Mouse (Mus musculus) kidney, postnatal 0 days (tissue): Measurements from ENCODE around the gene Gabarapl2. TPM values are rescaled to one million over a fixed set of nuclear protein-coding genes. Genes with fewer than 3 reads are reported as not detected.

Source experiments
- ATAC-seq: fragments of 200-750 bp; cut with Nextera tagmentation; replicated peaks from 2 replicates; pipeline ENCODE4 v1.8.0; 2017; ENCODE audit warnings: low read depth, moderate number of reproducible peaks, moderate TSS enrichment, moderate library complexity; ENCODE audit not compliant: low FRiP score
- DNase-seq: peaks from one replicate; pipeline ENCODE4 v3.0.0-alpha.2; 2016; ENCODE audit warnings: low spot score
- H3K27ac ChIP-seq: fragments of 300-500 bp; sonication (generic); 2 replicates; pipeline ENCODE4 v1.5.1; 2014; ENCODE audit warnings: mild to moderate bottlenecking
- H3K27me3 ChIP-seq: fragments of 300-500 bp; sonication (generic); 2 replicates; pipeline ENCODE4 v1.6.1; 2014; ENCODE audit warnings: low read length, mixed read lengths; ENCODE audit not compliant: insufficient read depth
- H3K36me3 ChIP-seq: fragments of 300-500 bp; sonication (generic); 2 replicates; pipeline ENCODE4 v1.6.1; 2014; ENCODE audit warnings: low read length, mixed read lengths; ENCODE audit not compliant: insufficient read depth
- H3K4me1 ChIP-seq: fragments of 300-500 bp; sonication (generic); replicated peaks from 2 replicates; pipeline ENCODE4 v1.6.1; 2014; ENCODE audit warnings: antibody characterized with exemption, low read length, mixed read lengths; ENCODE audit not compliant: insufficient read depth
- H3K4me2 ChIP-seq: fragments of 300-500 bp; sonication (generic); 2 replicates; pipeline ENCODE4 v1.6.1; 2014; ENCODE audit warnings: mild to moderate bottlenecking, low read length, moderate library complexity, mixed read lengths
- H3K4me3 ChIP-seq: fragments of 300-500 bp; sonication (generic); replicated peaks from 2 replicates; pipeline ENCODE4 v1.5.1; 2014; ENCODE audit warnings: low read depth, low read length
- H3K9ac ChIP-seq: fragments of 300-500 bp; sonication (generic); 2 replicates; pipeline ENCODE4 v1.6.1; 2014; ENCODE audit warnings: low read depth, low read length
- H3K9me3 ChIP-seq: fragments of 300-500 bp; sonication (generic); replicated peaks from 2 replicates; pipeline ENCODE4 v1.6.1; 2016; ENCODE audit warnings: low read length, inconsistent platforms, mixed read lengths
- CTCF ChIP-seq: IDR thresholded peaks from 2 replicates; pipeline ENCODE4 v1.5.1; 2016; ENCODE audit warnings: antibody characterized with exemption, low read depth, mild to moderate bottlenecking, moderate library complexity
- WGBS: fragments of 180-500 bp; shearing (Covaris S2); extraction: QIAGEN DNeasy Blood & Tissue Kit; methylation state at CpG from one replicate; pipeline ENCODE4 v1.1.7; 2014; 5-methylcytosine and 5-hydroxymethylcytosine counted together
- polyA plus RNA-seq: library from polyadenylated mRNA; unstranded; fragments of >200 nt; fragmentation: Nextera tagmentation; extraction: Ambion mirVana; gene quantifications from 2 replicates; pipeline ENCODE4 v1.2.1, GENCODE M21; 2015

Gene Gabarapl2
- polyA plus RNA-seq, 1 experiment from 2014 or later: 264 TPM

DNA sequence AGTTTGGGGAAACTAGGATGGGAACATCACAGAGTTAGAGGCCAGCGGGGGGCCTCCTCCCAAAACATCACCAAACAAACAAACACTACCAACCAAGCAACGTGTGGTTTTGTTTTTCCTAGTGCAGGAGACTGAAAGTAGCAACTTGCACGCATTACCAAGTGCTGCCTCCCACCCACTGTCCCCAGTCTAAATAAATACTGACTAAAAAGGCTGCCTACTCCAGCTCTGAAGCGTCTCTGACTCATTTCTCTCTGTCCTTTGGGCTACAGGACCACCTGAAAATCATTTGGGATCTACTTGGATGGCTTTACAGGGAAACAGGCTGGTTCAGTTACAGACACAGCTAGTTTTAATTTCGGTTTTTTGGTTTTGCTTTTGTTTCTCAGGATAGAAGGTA, 23.8 kb downstream of the Gabarapl2 start:
- Histone ChIP-seq H3K4me2 (no peak overlapping the region), H3K9me3 (no peaks in the 10 kb centered on the region), H3K27me3 (no peaks in the 10 kb centered on the region), H3K4me3 (no peak overlapping the region), H3K4me1 (no peaks in the 10 kb centered on the region), H3K36me3 (no peaks in the 10 kb centered on the region), H3K27ac (no peak overlapping the region), H3K9ac (no peak overlapping the region)
- no peak for ATAC-seq
- no peak for DNase-seq
- WGBS: 50% methylated on average over 5 of the region's 5 CpGs
- no peak for TF ChIP-seq CTCF

GRCm38 (mm10) chr8:111964849-111965561, 24.5 kb downstream of the Gabarapl2 start:
- 72% methylated on average over 7 of the region's 7 CpGs for WGBS
- DNase-seq (no peak), ATAC-seq (no peak)
- no peak overlapping the region for H3K27ac ChIP-seq
- no peaks in the 10 kb centered on the region for H3K9me3 ChIP-seq
- no peak overlapping the region for H3K9ac ChIP-seq
- H3K36me3 ChIP-seq: no peaks in the 10 kb centered on the region
- H3K4me3 ChIP-seq: no peak overlapping the region
- H3K27me3 ChIP-seq: no peaks in the 10 kb centered on the region
- H3K4me2 ChIP-seq: no peak overlapping the region
- H3K4me1 ChIP-seq: no peaks in the 10 kb centered on the region
- no peak for TF ChIP-seq CTCF

GRCm38 (mm10) chr8:111967246-111967870, 26.9 kb downstream of the Gabarapl2 start:
- H3K27ac ChIP-seq: no peak overlapping the region
- TF ChIP-seq CTCF: no peak
- no peak overlapping the region for H3K4me2 ChIP-seq

DNA sequence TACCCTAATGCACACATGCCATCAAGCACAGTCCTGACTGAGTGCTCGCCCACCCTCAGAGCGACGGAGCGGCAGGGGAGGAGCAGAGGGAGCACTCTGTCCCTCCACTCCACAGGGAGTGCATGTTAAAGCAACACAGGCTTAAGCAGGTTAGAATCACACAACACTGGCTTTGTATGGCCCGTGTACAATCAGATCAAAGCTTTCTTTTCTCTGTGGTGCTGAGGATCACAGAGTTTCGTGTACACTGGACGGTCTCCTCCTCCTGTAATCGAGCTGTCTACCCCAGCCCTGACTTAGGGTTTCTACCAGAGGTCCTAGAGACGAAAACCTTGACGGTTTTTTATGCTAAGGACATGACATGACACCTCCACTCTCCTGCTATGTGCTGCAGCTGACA, 28.0 kb downstream of the Gabarapl2 start:
- no peak for TF ChIP-seq CTCF
- ATAC-seq: no peak
- no peak overlapping the region for H3K27ac ChIP-seq

More at GRCm38 (mm10) chr8:111967246-111967870, 26.9 kb downstream of the Gabarapl2 start:
- DNase-seq: no peak
- Histone ChIP-seq H3K27me3 (no peaks in the 10 kb centered on the region), H3K4me3 (no peak overlapping the region), H3K9ac (no peak overlapping the region), H3K9me3 (no peaks in the 10 kb centered on the region), H3K36me3 (0 out of 2 replicates have a peak, but pooled peaks cover under 1% of the 10 kb centered on the region), H3K4me1 (no peaks in the 10 kb centered on the region)
- no peak for ATAC-seq
- 86% methylated on average over 5 of the region's 5 CpGs for WGBS

DNA sequence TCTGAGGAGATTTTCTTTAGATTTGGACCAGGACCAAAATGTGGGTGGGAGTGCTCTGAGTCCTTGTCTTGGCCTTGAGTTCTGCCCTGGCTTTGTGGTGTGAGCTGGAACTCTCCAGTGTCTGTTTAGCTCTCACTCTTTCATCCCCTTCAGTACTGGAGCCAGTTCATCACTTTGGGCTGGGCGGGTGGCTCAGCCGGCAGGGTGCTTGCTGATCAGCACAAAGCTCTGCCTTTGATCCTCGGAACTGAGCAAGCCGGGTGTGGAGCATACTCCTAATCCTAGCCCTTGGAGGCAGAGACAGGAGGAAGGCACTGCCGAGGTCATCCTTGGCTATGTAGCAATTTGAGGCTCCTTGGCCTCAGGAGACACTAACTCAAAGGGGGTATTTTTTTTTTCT, 28.5 kb downstream of the Gabarapl2 start:
- Histone ChIP-seq H3K4me2 (no peak overlapping the region), H3K36me3 (peaks cover 3% of the 10 kb centered on the region; the same call in 1 of the 2 replicates), H3K9me3 (no peaks in the 10 kb centered on the region), H3K4me1 (no peaks in the 10 kb centered on the region), H3K9ac (no peak overlapping the region), H3K27me3 (no peaks in the 10 kb centered on the region), H3K27ac (no peak overlapping the region), H3K4me3 (no peak overlapping the region)
- no peak for ATAC-seq
- 47% methylated on average over 5 of the region's 5 CpGs for WGBS
- TF ChIP-seq CTCF: no peak
- no peak for DNase-seq

More for the DNA sequence above, 28.0 kb downstream of the Gabarapl2 start:
- no peak overlapping the region for H3K4me3 ChIP-seq
- H3K36me3 ChIP-seq: 0 out of 2 replicates have a peak, but pooled peaks cover 3% of the 10 kb centered on the region
- H3K4me2 ChIP-seq: no peak overlapping the region
- no peak for DNase-seq
- no peaks in the 10 kb centered on the region for H3K27me3 ChIP-seq
- H3K9me3 ChIP-seq: no peaks in the 10 kb centered on the region
- no peaks in the 10 kb centered on the region for H3K4me1 ChIP-seq
- 85% methylated on average over 10 of the region's 10 CpGs for WGBS
- H3K9ac ChIP-seq: no peak overlapping the region

- no peaks in the 10 kb centered on the region for H3K4me1 ChIP-seq
- no peak overlapping the region for H3K9ac ChIP-seq
- no peak overlapping the region for H3K4me3 ChIP-seq
- no peak for TF ChIP-seq CTCF
- H3K9me3 ChIP-seq: no peaks in the 10 kb centered on the region
- 97% methylated on average over 12 of the region's 12 CpGs for WGBS
- H3K4me2 ChIP-seq: no peak overlapping the region
- H3K27me3 ChIP-seq: no peaks in the 10 kb centered on the region
- H3K36me3 ChIP-seq: peaks cover 3% of the 10 kb centered on the region; the same call in 1 of the 2 replicates
- H3K27ac ChIP-seq: no peak overlapping the region
- DNase-seq (no peak), ATAC-seq (no peak)
These were observed 33.6 kb downstream of the Gabarapl2 start for GRCm38 (mm10) chr8:111974138-111974537.
